Mouse (Mus musculus): ENCODE measurements around the gene Iqgap2.

Iqgap2 gene

GRCm38 (mm10) chr13:95617082-95617670 lies 274.5 kb downstream of the Iqgap2 start:
- no peak for DNase-seq (ENCODE audit: low spot score)

- DNase-seq (ENCODE audit: low spot score): no peak
Measured at GRCm38 (mm10) chr13:95616512-95616911, 275.2 kb downstream of the Iqgap2 start.

DNA sequence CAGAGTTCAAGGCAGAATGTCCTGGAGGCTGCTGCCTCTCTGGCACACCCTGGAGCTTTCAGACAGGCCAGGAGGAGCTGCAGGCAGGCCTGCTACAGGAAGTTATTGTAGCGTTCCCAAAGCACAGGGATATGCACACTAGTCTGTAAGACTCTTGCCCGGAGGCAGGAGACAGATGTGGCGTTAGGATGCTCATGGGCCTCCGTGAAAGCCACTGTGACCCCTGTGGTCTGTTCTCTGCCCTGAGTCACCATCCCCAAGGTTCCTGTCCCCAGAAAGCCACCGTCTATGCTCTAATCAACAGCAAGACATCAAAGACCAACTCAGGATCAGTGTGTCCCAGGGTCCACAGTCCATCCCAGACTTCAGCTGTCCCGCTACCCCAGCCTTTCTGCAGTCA lies 277.0 kb downstream of the Iqgap2 start:
- DNase-seq (ENCODE audit: low spot score): no peak

GRCm38 (mm10) chr13:95612243-95612642 lies 279.5 kb downstream of the Iqgap2 start:
- DNase-seq (ENCODE audit: low spot score): no peak

DNA sequence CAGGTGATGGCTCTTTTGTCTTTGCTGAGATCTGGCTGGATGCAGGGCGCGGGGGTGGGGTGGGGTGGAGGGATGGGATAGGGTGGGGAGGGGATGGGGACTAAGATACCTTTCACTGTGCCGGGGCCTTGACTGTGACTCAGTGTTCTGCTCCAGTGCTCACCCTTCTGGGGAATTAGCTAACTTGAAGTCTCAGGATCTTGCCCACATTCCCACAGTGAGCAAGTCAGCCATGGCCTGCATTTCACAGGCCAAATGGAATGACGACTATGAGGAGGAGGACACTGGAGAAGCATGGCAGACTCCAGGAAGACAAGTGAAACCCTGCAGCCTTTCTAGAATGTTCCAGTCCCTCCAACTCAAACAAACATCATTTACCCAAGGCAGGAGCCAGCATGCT lies 280.0 kb downstream of the Iqgap2 start:
- no peak for DNase-seq (ENCODE audit: low spot score)

- DNase-seq (ENCODE audit: low spot score): no peak
Measured at GRCm38 (mm10) chr13:95610786-95611562, 280.7 kb downstream of the Iqgap2 start.

GRCm38 (mm10) chr13:95609088-95609420 lies 282.7 kb downstream of the Iqgap2 start:
- no peak for DNase-seq (ENCODE audit: low spot score)

- no peak for DNase-seq (ENCODE audit: low spot score)
Measured at GRCm38 (mm10) chr13:95608416-95609087, 283.2 kb downstream of the Iqgap2 start.

- no peak for DNase-seq (ENCODE audit: low spot score)
Measured at GRCm38 (mm10) chr13:95607019-95607418, 284.7 kb downstream of the Iqgap2 start.

DNA sequence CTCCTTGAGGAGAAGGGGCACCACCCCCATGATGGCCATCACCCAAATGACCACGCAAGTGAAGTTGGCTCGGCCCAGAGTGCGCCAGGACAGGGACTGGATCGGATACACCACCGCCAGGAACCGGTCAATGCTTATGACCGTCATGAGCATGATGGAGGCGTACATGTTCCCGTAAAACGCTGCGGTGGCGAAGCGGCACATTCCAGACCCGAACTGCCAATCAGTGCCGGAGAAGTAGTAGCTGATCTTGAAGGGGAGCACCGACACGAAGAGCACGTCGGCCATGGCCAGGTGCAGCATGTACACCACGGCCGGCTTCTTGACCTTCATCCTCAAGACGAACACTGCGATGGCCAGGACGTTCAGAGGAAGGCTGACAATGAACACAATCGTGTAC lies 287.4 kb downstream of the Iqgap2 start:
- DNase-seq (ENCODE audit: low spot score): no peak

GRCm38 (mm10) chr13:95599833-95600359 lies 291.8 kb downstream of the Iqgap2 start:
- no peak for DNase-seq (ENCODE audit: low spot score)

DNA sequence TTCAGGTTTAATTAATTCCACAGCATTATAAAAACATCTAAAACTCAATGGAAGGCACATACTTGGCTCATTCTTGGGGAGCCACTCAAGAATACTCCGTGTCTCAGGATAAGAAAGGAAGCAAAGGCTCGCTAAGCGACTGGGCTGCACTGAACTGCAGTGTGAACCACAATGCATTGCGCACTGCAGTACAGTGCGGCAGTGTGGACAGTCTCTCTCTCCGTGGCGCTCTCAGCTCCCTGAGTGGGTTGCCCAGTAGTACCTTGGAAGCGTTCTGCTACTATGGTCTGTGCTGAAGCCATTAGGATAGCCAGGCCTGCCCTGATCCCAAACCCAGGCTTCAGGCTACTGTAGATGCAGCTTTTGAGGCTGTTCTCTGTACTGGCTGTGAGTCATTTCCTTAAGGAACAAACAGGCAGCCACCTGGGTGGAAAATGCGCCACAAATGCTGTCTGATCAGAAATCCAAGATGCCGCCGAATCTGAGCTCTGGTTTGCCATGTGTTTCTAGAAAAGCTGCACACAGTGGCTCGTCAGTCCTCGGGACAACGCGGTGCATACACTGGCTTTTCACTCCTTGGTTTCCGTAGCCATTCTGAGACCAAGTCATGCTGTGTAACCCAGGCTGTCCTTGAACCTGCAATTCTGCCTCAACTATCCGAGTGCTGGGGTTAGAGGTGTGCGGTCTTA lies 293.3 kb downstream of the Iqgap2 start:
- no peak for DNase-seq (ENCODE audit: low spot score)

GRCm38 (mm10) chr13:95597578-95597977 lies 294.1 kb downstream of the Iqgap2 start:
- no peak for DNase-seq (ENCODE audit: low spot score)

- DNase-seq (ENCODE audit: low spot score): no peak
Measured at GRCm38 (mm10) chr13:95596689-95597088, 295.0 kb downstream of the Iqgap2 start.

GRCm38 (mm10) chr13:95595921-95596320 lies 295.8 kb downstream of the Iqgap2 start:
- DNase-seq (ENCODE audit: low spot score): no peak

GRCm38 (mm10) chr13:95595411-95595810 lies 296.3 kb downstream of the Iqgap2 start:
- DNase-seq (ENCODE audit: low spot score): no peak

DNA sequence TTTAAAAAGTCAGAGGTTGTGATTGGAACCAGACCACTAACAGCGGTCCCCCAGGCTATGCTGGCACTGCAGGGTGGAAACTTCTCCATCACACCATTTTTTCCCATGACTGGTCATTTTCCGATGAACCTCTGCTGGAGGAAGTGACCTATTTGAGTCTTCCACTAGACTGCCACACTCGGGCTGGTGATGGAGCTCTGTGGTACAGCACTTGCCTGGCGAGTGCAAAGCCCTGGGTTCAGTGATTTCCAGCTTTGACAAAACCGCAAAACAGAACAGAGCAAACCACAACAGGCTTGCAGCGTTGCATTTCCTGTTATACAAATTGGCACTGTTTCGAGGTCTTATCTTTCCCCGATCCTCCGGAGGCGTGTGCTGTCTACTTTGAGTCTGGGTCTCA lies 298.9 kb downstream of the Iqgap2 start:
- DNase-seq (ENCODE audit: low spot score): no peak

DNA sequence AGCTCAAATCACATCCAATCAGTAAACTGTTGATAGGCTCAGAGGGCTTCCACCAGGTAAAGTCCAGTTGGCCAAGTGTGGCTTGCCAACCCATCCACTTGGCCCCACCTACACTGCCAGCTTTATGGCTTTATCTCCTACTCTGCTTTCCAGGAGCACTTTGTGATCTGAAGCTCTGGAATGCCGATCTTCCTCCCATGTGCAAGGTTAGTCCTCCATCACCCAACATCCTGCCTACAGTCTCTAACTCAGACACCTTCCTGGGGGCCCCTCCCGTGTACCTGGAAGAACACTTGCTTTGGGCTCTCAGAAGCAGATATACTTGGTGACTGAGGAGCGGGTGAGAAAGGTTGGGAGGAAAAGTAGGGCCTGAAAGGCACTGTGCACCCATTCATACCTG lies 300.1 kb downstream of the Iqgap2 start:
- DNase-seq (ENCODE audit: low spot score): no peak

DNA sequence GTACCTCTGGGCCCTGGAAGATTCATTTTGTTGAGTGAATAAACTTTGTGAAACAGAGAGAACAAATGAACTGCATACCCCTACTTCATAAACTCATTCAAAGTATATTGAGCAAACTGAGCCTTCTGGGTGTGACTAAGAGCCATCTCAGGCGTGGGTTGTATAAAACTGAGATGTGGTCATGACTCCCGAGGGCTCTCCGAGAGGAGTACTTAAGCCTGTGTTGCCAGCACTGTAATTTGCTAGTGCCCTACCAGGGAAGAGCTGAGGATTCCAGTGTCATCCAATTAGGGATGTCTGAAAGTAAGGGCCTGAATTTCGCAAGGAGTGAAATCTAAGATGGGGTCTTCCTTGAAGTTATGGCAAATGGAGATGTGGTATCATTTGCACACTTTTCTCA lies 304.1 kb downstream of the Iqgap2 start:
- DNase-seq (ENCODE audit: low spot score): no peak

DNA sequence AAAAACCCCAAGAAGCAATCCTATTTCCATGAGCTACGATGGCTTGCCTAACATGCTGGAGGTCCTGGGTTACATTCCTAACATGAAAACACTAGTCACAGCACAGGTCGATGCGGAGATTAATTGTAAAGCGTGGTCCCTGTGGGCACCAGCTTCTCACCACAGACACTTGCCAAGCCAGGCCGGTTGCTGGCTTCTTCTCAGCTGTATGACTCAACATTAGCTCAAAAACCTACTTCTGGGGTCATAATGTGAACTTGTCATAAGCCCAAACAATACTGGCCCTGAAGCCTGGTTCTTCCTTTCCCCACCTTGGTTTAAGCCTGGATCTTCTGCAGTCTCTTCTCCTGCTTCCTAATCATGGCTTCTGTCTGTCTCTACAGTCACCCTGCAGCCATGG lies 306.8 kb downstream of the Iqgap2 start:
- no peak for DNase-seq (ENCODE audit: low spot score)

DNA sequence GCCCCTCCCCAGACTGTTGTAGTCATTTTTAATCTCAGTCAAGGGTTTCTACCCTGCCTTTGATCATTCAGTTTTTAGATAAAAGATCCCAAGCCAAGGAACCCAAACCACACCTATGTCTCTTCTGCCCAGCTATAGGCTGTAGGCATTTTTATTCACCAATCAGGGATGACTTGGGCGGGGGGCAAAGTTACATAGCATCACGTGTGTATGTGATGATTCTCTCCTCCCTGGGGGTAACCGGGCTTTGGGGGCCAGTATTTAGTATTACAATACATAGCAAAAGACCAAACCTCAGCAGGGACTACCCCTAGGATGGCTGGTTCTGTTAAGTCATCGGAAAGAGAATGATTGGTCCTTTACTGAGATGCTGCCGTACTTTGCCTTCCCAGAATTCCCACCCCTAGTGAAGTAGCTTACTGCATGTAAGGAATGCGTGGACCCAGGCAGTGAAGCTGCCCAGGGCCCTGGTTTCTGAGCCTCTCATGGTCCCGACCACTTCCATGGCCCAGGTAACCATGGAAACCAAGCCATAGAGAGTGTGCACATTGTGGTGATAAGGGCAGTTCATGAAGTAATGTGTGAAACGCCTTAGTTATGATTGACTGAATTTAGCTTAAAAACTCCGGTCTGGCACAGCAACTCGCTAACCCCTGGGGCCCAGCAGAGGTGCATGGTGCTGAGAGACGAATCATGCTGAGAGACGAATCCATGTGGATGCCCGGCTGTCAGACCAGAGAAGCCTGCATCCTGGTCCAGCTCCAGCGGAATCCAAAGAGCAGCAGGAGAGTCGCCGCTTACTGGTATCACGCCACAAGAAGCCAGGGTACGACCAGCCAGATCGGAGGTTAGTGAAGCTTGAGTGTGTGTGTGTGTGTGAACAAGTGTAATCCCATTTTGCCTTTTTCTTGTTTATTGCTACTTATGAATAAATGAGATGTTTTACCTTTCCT lies 308.2 kb downstream of the Iqgap2 start:
- DNase-seq (ENCODE audit: low spot score): no peak
